In the genomic region with DNA sequence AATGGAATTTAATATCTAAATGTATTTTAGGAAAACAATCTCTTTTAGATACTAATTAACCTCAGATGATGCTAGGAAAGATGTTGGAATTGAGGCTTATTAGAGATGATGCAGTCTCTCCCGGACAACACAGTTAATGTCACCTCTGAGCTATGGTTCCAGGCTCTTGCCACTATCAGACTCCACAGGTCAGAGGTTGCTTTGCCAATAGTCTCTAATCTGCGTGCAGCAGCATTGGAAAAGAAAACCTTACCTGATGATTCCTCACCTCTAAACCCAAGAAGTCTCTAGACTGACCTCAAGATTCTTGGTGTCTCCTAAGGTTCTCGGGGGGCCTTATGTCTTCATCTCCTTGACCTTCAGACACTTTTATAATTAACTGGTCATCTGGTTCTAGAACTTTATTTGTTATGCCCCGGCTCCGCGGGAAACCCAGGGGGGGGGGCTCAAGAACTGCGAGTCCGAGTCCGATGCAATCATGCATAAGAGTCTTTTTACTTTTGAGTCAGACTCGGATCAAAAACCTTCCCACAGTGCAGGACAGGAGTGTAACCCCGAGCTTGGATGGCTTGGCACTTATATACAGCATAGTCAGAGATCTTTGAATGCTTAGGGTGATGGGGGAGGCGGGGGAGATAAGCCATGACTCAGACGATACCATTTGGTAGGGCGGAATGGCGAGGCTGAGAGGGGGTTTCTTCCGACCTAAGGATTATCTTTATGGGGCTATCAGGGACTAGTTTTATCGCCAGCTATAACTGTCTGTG, we compare ENCODE assay signal across 9 mouse cellular contexts.
A peak's percentile ranks its signal among the peaks of the same experiment; 100 is the strongest.
DNase-seq lines count a peak whose midpoint lies in the region; ATAC-seq and TF ChIP-seq lines count a peak whose summit lies in the region.
"Had no signal": no experiment of that assay in that cellular context is flagged by ENCODE, and none has a peak within 500 bp of the region (broad histone marks: within the 10 kb centered on the region; RNA-seq: fewer than 3 reads in every experiment).

No protein-coding gene starts in this region.

- no peak for TF ChIP-seq CTCF in heart, postnatal 0 days (IDR thresholded peaks at IDR 0.05; ENCODE audit: low read depth)
- no peak for TF ChIP-seq CTCF in hindbrain, postnatal 0 days (IDR thresholded peaks at IDR 0.05; ENCODE audit: low read depth)
- no peak for TF ChIP-seq CTCF in cerebellum, adult 2 months (IDR thresholded peaks at IDR 0.05; ENCODE audit: borderline replicate concordance, insufficient read depth, low read depth, low read length)

- H3K36me3 ChIP-seq in heart, postnatal 0 days (replicated peaks; ENCODE audit: control insufficient read depth, insufficient read depth, low read length) = no peaks in the 10 kb centered on the region
- no peaks in the 10 kb centered on the region for H3K36me3 ChIP-seq in embryonic facial prominence, embryonic 15.5 days
- H3K36me3 ChIP-seq in hindbrain, postnatal 0 days (ENCODE audit: insufficient read depth, low read length) = no peaks in the 10 kb centered on the region
- H3K36me3 ChIP-seq in midbrain, embryonic 13.5 days = no peaks in the 10 kb centered on the region

- no peak for TF ChIP-seq EP300 in heart, postnatal 0 days (IDR thresholded peaks at IDR 0.05; ENCODE audit: low read depth)

- peak overlapping the region; percentile 40; the same call in 1 of the 2 replicates for H3K9ac ChIP-seq in heart, postnatal 0 days (replicated peaks; ENCODE audit: low read depth, low read length)
- H3K9ac ChIP-seq in embryonic facial prominence, embryonic 15.5 days = no peak overlapping the region
- H3K9ac ChIP-seq in hindbrain, postnatal 0 days (replicated peaks; ENCODE audit: low read length) = no peak overlapping the region
- no peak overlapping the region for H3K9ac ChIP-seq in midbrain, embryonic 13.5 days (replicated peaks)

- no peaks in the 10 kb centered on the region for H3K27me3 ChIP-seq in heart, postnatal 0 days (ENCODE audit: control insufficient read depth, insufficient read depth, low read length)
- H3K27me3 ChIP-seq in embryonic facial prominence, embryonic 15.5 days = no peaks in the 10 kb centered on the region
- no peaks in the 10 kb centered on the region for H3K27me3 ChIP-seq in hindbrain, postnatal 0 days (ENCODE audit: insufficient read depth, low read length)
- H3K27me3 ChIP-seq in midbrain, embryonic 13.5 days = peaks cover 18% of the 10 kb centered on the region
- no peaks in the 10 kb centered on the region; the same call in 1 of the 2 replicates for H3K27me3 ChIP-seq in cerebellum, adult 2 months (ENCODE audit: control insufficient read depth, insufficient read depth, low read length)

- 14% methylated on average over 17 of the region's 17 CpGs for WGBS in heart, postnatal 0 days
- 12% methylated on average over 17 of the region's 17 CpGs for WGBS in embryonic facial prominence, embryonic 15.5 days
- 10% methylated on average over 17 of the region's 17 CpGs for WGBS in hindbrain, postnatal 0 days
- WGBS in midbrain, embryonic 13.5 days = 9% methylated on average over 17 of the region's 17 CpGs
- 15% methylated on average over 17 of the region's 17 CpGs for WGBS in cerebellum, adult 2 months

- no peaks in the 10 kb centered on the region for H3K9me3 ChIP-seq in heart, postnatal 0 days (replicated peaks; ENCODE audit: control insufficient read depth, low read length)
- H3K9me3 ChIP-seq in embryonic facial prominence, embryonic 15.5 days (replicated peaks) = no peaks in the 10 kb centered on the region
- H3K9me3 ChIP-seq in hindbrain, postnatal 0 days (ENCODE audit: low read length) = no peaks in the 10 kb centered on the region
- H3K9me3 ChIP-seq in midbrain, embryonic 13.5 days = no peaks in the 10 kb centered on the region

- no peak for DNase-seq in heart, postnatal 0 days (ENCODE audit: low spot score)
- no peak for DNase-seq in heart, postnatal 4 days
- DNase-seq in hindbrain, postnatal 0 days (ENCODE audit: low spot score) = no peak
- no peak for DNase-seq in cerebellum, adult 2 months
- no peak for DNase-seq in testis, postnatal 10 days (ENCODE audit: low spot score)
- no peak for DNase-seq in thymus, postnatal 4 days
- DNase-seq: spleen, adult 18-20 months had no signal

- no peak for TF ChIP-seq POLR2A in cerebellum, adult 2 months (IDR thresholded peaks at IDR 0.05; ENCODE audit: borderline replicate concordance, insufficient read depth, low read length)

- no peak; the same call in 1 of the 2 replicates for ATAC-seq in heart, postnatal 0 days (ENCODE audit: insufficient read depth, low read depth)
- no peak for ATAC-seq in embryonic facial prominence, embryonic 15.5 days (ENCODE audit: insufficient number of reproducible peaks, low FRiP score, low TSS enrichment, low read depth)
- ATAC-seq in hindbrain, postnatal 0 days = peak; percentile 67; the same call in 1 of the 2 replicates
- 0 out of 2 replicates have a peak, but pooled peaks have one; percentile 45 for ATAC-seq in midbrain, embryonic 13.5 days

- peaks cover 8% of the 10 kb centered on the region; the same call in 1 of the 2 replicates for H3K4me1 ChIP-seq in heart, postnatal 0 days (ENCODE audit: control insufficient read depth, insufficient read depth)
- H3K4me1 ChIP-seq in embryonic facial prominence, embryonic 15.5 days = peaks cover 5% of the 10 kb centered on the region; the same call in 1 of the 2 replicates
- 0 out of 2 replicates have a peak, but pooled peaks cover 2% of the 10 kb centered on the region for H3K4me1 ChIP-seq in hindbrain, postnatal 0 days (ENCODE audit: insufficient read depth, low read length)
- H3K4me1 ChIP-seq in midbrain, embryonic 13.5 days (replicated peaks) = no peaks in the 10 kb centered on the region
- no peaks in the 10 kb centered on the region for H3K4me1 ChIP-seq in cerebellum, adult 2 months (ENCODE audit: control insufficient read depth, insufficient read depth, low read length)

- H3K27ac ChIP-seq in heart, postnatal 0 days (ENCODE audit: low read depth) = no peak overlapping the region
- no peak overlapping the region for H3K27ac ChIP-seq in embryonic facial prominence, embryonic 15.5 days (replicated peaks)
- no peak overlapping the region for H3K27ac ChIP-seq in hindbrain, postnatal 0 days
- no peak overlapping the region for H3K27ac ChIP-seq in midbrain, embryonic 13.5 days
- H3K27ac ChIP-seq in cerebellum, adult 2 months (ENCODE audit: insufficient read depth, low read length) = no peak overlapping the region

- H3K4me3 ChIP-seq in heart, postnatal 0 days (ENCODE audit: low read depth, low read length) = peak overlapping the region; percentile 31
- H3K4me3 ChIP-seq in embryonic facial prominence, embryonic 15.5 days (replicated peaks) = 0 out of 2 replicates have a peak overlapping the region, but pooled peaks have one; percentile 8
- peak overlapping the region; percentile 24 for H3K4me3 ChIP-seq in hindbrain, postnatal 0 days (ENCODE audit: low read length)
- peak overlapping the region; percentile 24 for H3K4me3 ChIP-seq in midbrain, embryonic 13.5 days (replicated peaks)
- no peak overlapping the region for H3K4me3 ChIP-seq in cerebellum, adult 2 months (replicated peaks; ENCODE audit: insufficient read depth, low read depth, low read length)

- H3K4me2 ChIP-seq in heart, postnatal 0 days (ENCODE audit: low read depth, low read length) = peak overlapping the region; percentile 62
- H3K4me2 ChIP-seq in embryonic facial prominence, embryonic 15.5 days (replicated peaks) = peak overlapping the region; percentile 30
- H3K4me2 ChIP-seq in hindbrain, postnatal 0 days (ENCODE audit: low read depth, low read length) = peak overlapping the region; percentile 40
- H3K4me2 ChIP-seq in midbrain, embryonic 13.5 days (replicated peaks) = peak overlapping the region; percentile 43

Comparison
In these comparisons a context has a peak if more than half of its experiments do, and no peak if none do; other contexts are left out.
1. ATAC-seq: peak in hindbrain, postnatal 0 days (single experiment) and midbrain, embryonic 13.5 days (single experiment); none in heart, postnatal 0 days (single experiment) and embryonic facial prominence, embryonic 15.5 days (single experiment).
2. Peak in every context shown above with its lines, with median percentiles within 50 percentile points of each other: H3K4me2 ChIP-seq.